Mouse (Mus musculus): Measurements from ENCODE around the gene 1700037H04Rik.
"Not testable (repeated sequence)": the region's sequence is repeated elsewhere in the genome, so short reads cannot be mapped to it uniquely, and the experiment has no call there.

The 1700037H04Rik gene

DNA sequence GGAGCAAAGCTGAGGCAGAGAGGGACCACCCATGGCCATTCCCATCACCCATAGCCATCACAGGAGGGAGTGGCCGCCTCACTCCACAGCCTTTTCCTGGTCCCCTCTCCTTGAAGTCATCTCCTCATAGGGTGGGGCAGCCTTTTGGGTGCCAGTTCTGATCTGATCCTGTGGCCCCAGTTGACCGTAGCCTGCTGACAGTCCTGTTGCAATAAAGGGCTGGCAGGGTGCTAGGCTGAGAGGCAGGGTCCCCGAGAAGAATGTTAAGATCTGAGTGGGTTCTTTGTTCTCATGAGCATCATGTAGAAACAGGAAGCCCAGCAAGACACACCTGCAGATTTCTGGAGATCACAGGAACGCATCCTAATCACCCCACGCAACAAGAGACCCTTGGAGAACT, 31.7 kb downstream of the 1700037H04Rik start:
- peak in 1 of 2 experiments; percentile 41 for DNase-seq (ENCODE audit: low spot score in 2 of 2)

DNA sequence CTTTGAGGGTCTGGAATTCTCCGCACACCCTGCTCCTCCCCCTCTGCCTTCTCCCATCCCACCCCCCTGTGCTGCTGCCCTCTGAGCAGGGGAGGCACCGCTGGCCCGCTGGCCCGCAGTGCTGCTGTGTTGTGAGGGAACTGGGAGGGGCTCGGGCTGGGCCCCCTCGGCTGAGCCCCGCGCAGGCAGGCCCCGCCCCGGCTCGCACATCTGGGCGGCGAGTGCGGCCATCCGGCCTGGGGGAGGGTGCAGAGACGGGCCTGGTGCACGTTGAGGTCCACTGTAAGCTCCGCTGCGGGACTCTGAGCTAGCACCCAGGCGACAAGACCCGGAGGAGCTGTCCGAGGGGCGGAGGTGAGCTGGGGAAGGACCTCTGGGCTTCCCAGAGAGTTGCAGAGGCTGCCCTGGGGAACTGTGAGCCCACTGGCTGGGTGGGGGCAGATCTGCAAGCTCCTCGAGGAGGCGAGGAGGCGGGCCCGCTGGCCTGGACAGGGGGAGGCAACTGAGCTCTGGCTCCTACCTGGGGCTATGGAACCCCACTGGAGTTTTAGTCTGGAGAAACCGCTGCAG, 32.6 kb downstream of the 1700037H04Rik start, which contains the start of gene Hspa12b:
TSS of gene Hspa12b (plus strand) at position 120 of the 570 bp plus-strand sequence.
- peak in 1 of 2 experiments; percentile 37 for DNase-seq (ENCODE audit: low spot score in 2 of 2)

DNA sequence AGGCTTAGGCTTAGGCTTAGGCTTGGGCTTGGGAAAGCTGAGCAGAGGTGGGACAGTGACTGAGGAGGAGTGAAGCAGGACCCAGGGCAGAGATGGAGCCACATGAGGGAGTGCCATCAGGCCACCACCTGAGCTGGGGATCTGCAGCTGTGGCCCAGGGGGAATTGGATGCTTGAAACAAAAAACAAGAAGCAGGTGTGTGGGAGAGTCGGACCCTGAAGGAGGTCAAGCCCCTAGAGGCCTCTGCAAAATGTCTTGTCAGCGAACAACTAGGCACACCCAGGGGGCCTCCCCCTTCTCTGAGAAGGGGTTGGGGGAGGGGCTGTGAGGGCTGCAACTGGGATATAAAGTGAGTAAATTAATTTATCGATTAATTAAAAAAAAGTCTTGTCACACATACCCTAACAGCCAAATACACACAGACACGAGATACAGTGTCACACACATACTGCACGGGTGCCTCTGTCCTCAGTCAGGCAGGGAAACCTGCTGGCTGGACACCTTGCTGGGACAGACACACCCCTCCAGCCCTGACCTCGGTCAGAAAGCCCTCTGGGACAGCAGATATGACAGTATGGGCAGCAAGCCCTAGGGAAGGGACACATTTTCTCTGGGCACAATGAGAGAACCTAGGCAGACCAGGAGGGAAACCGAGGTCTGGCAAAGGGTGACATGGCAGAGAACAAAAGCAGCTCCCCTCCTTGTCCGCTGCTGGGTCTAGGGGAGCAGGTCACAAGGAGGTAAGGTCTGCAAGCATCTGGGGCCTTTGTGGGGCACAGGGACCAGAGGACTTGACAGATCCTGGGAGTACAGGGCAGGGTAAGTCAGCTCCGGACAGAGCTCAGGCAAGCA, 33.7 kb downstream of the 1700037H04Rik start:
- DNase-seq (ENCODE audit: low spot score in 2 of 2): no peak

DNA sequence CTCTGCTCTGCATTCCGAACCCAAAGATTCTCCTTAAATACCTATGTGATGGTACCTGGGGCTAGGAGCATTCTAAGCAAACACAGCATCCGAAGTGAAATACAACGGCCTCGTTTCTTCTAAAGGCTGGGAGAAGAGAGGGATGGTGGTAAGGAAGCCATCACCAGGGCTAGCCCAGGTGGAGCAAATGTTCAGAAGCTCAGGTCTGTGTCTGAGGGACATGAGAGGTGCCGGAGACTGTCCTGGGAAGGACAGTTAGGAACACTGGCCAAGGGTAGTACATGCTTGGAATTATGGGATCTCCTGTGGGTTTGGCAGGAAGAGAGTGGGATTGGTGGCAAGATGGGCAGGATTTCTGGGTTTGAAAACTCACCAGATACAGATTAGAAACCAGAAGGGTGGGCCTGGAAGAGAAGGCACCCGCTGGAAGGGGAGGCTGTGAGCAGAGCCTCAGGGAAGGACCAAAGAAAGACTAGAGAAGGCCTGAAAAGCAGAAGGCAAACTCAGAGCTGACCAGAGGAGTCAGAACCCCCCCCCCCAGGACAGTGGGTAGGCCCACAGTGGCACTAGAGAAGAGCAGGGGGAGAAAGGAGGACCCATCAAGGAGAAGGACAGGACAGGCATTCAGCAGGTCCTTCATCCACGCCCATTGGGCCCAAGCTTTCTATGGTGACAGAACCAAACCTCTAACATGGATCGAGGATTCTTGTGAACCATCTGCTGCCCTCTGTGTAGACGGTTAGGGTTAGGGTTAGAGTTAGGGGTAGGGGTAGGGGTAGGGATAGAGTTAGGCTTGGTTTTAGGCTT, 34.5 kb downstream of the 1700037H04Rik start:
- no peak for DNase-seq (ENCODE audit: low spot score in 2 of 2)

DNA sequence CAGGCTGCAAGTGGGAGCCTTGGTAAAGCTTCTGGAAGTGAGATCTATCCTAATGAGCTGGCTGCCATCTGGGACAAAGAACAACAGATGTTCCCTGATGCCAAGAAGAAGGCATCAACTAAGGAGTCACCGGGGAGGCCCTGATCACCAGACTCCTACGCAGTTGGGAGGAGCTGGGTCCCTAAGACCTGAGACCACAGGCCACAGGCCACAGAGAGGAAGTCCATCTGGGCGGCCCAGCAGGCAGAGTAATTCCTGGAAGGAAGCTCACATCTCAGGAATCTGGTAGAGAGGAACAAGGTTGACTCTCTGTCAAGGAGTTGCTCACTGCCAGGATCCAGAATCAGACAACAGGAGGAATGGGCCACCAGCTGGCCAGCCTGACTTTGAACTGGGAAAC, 35.7 kb downstream of the 1700037H04Rik start:
- no peak for DNase-seq (ENCODE audit: low spot score in 2 of 2)

DNA sequence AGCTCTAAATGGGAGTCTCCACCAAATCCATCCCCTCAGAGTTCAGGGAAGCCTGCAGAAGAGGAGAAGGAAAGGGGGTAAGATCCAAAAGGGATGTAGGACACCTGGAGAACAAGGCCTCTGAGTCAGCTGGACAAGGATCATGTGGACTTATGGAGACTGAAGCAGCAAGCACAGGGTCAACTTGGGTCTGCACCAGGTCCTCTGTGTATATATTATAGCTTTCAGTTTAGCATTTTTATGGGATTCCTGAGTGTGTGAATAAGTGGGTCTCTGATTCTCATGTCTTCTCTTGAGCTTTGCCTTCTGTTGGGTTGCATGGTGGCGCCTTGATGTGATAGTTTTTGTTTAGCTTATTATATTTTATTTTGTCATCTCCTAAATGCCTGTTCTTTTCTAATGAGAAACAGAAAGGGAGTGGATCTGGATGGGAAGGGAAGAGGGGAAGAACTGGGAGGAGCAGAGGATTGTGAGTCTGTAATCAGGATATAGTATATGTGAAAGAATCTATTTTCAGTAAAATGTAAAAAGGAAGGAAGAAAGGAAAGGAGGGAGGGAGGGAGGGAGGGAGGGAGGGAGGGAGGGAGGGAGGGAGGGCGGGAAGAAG, 40.8 kb downstream of the 1700037H04Rik start:
- DNase-seq (ENCODE audit: low spot score in 2 of 2): no peak

DNA sequence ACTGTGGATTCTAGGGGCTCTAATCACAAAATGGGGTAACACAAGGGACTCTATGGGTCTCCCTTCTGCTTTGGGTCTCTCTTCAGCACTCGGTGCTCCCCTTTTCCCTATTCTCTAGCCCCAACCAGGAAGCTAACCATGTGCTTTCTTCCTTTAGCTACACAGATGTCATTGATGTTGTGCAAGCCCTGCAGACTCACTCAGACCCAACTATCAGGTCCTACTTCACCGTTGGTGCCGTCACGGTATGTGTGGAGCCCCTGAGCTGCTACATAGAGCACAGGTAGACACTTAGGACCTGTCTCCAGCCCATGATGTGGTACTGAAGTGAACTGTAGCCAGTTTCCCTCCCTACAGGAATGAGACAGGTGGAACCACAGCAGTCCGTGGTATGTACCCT, 53.9 kb downstream of the 1700037H04Rik start:
- DNase-seq (ENCODE audit: low spot score in 2 of 2): no peak

DNA sequence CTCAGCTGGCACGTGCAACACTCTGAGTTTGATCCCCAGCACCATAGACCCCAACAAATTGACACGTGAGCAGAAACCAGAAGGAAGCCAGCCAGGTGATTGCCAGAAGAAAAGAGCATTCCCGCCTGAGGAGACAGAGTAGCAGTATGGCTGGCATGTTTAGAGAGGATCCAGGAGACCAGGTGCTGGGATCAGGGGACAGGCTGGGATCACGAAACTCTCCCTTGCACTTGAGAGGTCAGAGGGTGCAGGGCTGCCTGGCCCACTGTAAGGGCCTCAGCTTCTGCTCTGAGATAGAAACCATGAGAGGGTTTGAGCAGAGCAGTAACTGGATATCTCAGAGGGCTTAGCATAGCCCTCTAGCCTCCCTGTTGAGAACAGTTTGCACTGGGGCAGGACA, 54.8 kb downstream of the 1700037H04Rik start:
- not testable (repeated sequence) for DNase-seq (ENCODE audit: low spot score in 2 of 2)

DNA sequence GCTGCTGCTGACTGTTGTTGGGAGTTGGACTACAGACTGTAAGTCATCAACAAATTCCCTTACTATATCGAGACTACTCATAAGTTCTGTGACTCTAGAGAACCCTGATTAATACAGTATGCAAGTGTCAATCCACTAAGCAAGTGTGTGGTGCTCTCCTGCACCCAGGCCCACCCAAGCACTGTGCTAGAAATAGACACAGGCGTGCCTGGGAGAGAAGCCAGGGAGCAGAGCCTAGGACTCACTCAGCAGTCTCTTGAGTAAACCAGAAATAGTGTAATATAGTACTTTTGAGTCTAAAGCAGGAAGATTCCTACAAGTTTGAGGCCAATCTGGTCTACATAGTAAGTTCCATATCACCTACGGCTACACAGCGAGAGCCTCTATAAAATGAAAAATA, 55.9 kb downstream of the 1700037H04Rik start:
- DNase-seq (ENCODE audit: low spot score in 2 of 2): no peak

DNA sequence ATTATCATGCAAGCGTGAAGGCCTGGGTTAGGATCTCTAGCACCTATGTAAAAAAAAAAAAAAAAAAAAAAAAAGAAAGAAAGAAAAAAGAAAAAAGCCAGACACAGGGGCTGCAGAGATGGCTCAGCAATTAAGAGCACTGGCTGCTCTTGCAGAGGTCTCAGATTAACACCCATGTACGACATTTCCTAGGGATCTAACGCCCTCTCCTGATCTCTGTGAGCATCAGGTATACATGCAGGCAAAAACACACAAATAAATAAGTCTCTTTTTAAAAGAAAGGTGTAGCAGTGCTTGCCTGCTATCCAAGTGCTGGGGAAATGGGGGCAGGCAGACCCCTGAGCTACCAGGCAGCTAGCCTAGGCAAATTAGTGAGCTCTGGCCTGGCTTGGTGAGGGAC, 58.4 kb downstream of the 1700037H04Rik start:
- DNase-seq (ENCODE audit: low spot score in 2 of 2): no peak

DNA sequence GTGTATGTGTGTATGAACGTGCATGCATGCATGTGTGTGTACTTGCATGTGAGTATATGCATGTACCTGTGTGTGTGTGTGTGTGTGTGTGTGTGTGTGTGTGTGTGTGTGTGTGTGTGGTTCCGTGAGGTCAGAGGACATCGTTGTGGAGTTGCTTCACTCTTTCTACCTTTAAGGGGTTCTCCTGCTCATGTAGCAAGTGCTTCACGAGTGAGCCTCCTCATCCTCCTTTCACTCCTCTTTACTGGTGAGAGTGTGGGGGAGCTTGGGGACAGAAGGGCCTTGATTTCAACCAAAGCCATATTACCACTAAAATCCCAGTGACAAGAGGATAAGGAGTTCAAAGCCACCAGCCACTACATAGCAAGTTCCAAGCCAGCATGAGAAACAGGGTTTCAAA, 62.8 kb downstream of the 1700037H04Rik start:
- no peak for DNase-seq (ENCODE audit: low spot score in 2 of 2)
